Mouse (Mus musculus) adrenal gland, postnatal 25 days (tissue): ENCODE measurements around the gene Mov10l1. TPM values are rescaled to one million over a fixed set of nuclear protein-coding genes. Genes with fewer than 3 reads are reported as not detected.

Source experiments
- DNase-seq: peaks from one replicate; pipeline ENCODE4 v3.0.0; 2021; ENCODE audit warnings: mixed read lengths
- total RNA-seq: library from RNA; stranded (reverse); gene quantifications from 2 replicates; pipeline ENCODE4 v1.2.3, GENCODE M21; 2021

The Mov10l1 gene
- total RNA-seq, 1 experiment from 2014 or later: not detected

DNA sequence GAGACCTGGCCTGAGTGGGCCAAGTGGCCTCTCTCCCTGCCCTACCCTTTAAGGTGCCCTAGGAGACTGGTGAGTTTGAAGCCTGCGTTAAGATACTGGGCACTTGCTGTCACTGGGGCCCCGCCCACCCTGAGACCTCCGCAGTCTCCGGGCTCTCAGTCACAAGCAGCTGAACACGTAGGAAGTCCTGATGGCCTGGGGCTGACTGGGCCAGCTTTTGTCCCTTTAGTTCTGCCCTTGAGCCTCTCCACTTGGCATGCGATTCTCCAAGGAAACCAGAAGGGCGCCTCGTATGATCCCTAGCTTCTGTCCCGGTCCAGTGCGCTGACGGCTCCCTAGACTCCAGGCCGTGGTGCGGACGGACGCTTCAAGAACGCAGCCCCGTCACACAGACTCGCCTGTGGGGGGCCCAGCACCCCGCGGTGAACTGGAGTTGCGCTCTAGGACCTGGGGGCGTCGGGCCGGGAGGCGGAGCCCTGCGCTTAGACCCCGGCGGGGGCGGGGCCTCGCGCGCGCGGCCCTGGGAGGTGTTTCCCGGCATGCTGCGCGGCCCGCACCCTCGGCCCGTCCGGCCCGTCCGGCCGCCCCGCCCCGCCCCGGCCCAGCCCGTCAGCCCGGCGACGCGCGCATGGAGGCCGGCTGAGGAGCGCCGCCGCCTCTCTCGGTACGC lies 92.9 kb downstream of the Mov10l1 start:
- DNase-seq: peak; percentile 93

DNA sequence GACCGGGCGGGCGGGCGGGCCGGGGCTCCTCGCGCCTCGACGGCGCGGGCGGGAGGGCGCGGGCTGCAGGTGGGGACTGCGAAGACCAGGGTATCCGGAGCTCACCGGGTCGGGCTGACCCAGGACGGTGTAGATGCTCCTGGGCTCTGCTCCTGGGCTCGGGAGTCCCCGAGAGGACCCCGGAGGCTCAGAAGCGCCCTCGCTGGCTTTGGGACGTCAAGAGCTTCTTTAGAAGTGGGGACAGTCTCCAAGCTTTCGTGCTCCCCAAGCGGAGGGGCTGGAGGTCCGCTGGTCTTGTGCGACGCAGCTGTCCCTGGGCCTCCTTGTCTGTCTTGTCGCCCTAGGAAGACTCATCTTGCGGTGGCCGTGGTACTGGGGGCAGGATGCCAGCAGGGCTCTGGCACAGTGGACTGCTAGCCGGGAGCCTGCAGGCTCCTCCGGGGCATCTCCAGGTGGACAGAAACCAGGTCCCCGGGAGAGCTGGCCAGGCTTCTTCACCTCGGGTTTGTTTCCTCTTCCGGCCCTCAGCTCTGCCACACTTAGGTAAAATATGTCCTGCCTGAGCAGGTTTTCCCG lies 93.5 kb downstream of the Mov10l1 start:
- DNase-seq: peak; percentile 69

DNA sequence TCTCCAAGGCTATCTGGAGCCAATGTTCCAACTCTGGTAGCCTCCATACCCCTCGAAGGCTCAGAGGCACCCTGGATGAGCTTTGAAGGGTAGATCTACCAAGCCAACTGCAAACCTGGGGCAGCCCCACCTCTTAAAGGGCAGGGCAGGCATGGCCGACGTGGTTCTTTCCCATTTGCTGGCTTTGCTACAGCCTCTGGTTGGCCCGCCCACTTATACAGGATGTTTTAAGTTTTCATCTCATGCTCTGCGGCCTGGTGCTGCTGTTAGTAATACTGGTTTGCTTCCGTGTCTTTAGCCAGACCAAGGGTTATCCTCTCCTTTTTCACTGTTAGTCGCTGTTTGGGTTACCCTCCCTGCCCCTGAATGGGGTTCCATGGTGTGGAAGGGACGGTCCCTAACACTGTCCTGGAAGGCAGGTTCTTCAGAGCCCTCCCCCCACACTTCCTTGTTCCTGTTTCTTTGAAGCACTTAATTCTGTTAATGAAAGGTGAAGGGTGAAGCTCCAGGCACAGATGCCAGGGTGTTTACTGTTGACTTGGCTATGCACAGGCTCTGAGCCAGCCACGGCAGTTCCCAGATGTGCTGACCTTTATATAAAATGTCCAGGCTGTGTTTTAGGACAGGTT lies 95.6 kb downstream of the Mov10l1 start:
- peak; percentile 45 for DNase-seq

DNA sequence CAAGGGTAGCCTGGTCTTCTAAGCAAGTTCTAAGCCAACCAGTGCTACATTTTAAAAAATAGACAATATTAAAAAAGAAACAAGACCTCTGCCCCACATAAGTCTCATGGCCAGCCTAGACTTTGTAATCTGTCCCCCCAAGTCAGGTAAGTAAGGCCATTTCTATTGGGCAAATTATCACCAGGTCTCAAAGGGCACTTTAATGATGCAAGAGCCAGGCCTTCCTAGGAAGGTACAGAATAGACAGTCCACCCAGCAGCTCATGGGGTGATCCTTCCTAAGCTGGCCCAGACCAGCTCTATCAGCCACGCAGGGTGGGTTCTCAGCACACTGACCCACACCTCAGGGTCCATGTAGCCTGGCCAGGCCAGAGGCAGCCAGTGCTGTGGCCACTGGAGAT lies 101.2 kb downstream of the Mov10l1 start:
- DNase-seq: no peak

DNA sequence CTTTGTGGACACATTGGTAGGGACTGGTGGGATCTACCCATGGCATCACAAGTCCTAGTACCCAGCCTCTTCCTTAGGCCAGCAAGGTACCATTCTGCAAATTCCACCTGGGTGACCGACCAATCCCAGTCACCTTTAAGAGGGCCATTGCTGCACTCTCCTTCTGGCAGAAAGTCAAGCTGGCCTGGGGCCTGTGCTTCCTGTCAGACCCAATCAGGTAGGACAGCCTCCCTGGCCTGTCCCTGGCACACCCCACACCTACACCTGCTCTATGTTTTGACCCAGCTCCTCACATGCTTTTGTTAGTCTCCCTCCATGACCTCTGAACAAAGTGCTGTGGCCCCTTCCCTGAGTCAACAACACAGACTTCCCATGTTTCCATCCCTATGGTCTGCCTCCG lies 102.1 kb downstream of the Mov10l1 start:
- DNase-seq: no peak

DNA sequence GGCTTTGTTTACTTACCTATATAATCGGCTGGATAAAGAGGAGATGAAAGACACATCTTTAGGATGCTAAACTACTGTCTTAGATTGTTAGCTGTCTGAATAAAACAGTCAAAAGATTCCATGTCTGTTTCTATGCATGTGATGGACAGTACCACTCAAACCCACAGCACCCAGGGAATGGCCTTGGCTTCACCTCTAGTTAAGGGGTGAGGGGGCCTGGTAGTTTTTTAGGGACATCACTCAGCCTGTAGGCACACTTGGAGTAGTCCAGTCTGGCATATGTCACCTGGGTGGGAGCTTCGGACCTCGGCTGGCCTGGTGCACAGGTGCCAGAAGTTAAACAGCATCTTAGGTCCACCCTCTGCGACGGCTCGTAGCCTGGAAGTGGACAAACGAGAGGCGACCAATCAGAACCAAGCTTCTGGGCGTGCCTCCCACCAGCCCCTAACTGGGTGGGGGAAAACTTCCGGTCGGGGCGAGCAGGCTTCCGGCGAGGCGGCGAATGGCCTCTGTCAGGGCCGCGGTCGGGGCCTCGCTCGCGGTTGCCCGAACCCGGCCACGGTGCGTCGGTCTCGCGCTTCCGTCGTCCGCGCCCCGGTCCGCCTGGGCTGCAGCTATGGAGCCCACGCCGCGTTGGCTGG lies 106.0 kb downstream of the Mov10l1 start, which contains the start of gene Selenoo:
TSS of gene Selenoo (plus strand) at position 478 of the 641 bp plus-strand sequence.
- peak; percentile 92 for DNase-seq

DNA sequence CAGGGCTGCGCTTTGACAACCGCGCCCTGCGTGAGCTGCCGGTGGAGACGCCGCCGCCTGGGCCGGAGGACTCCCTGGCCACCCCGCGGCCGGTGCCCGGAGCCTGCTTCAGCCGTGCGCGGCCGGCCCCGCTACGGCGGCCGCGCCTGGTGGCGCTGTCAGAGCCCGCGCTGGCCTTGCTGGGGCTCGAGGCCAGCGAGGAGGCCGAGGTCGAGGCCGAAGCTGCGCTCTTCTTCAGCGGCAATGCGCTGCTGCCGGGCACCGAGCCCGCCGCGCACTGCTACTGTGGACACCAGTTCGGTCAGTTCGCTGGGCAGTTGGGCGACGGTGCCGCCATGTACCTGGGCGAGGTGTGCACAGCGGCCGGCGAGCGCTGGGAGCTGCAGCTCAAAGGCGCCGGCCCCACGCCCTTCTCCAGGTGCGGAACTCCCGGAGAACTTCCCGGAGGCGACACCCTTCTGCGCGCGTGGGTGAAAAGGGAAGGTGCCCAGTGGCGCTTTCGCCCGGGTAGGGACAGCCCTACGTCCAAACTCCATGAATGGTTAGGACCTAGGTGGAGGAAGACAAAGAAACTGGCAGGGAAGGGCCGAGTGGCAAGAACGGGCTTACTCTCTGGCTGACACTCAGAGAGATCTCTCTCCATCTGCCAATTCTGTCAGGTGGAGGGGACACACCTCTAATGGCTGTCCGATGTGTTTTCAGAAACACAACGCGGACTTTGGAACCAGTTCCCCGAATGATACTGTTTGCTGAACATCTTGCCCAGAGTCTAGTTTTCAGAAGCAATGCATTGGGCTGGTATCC lies 106.7 kb downstream of the Mov10l1 start:
- no peak for DNase-seq

DNA sequence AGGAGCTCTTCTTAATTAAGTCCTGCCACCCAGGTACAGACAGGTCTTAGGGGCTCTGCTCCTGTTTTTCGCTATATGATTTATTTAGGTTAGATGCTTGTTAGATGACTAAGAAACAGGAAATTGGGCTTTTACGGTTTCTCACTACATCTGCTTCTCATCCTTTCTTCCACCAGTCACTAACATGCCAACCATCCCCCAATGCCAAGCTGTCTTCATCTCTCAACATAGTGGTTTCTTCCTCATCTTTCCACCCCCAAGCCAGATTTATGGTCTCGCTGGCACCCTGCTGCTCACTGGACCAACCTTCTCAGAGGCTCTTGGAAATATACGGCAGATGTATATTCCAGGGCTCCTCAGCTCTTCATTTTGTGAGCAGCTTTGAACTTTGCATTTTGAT lies 108.0 kb downstream of the Mov10l1 start:
- DNase-seq: no peak

DNA sequence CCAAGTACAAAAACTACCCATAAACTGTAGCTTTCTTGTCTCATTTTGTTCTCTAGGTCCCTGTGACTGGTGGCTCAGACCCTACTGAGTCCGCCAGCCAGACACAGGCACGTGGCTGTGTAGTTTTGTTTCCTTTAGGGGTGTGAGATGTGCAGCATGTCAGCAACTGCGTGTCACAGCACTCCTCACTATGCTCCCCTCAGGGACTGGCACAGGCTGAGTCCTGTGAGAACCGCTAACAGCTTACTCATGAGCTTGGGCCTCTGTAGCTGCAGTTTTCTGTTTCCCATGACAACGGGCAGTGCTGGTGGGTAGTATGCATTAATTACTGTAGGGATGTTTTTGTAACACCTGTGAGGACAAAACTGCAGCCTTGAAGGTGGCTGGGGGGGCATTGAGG lies 109.5 kb downstream of the Mov10l1 start:
- DNase-seq: no peak

DNA sequence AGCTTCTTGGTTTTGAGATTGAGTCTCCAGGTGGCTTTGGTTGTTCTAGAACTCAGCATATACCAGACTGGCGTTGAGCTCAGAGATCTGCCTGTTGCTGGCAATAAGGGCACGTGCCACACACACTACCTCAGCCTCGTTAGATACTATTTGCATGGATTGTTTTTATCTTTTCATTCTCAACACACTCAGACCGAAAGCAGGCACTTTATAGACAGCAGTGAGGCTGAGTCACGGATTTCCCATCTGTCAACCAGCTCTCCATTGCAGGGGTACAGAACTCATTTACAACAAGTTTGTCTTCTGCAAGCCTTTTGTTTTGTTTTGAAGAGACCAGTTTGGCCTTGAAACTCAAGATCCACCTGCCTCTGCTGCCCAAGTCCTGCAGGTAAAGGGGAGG lies 114.7 kb downstream of the Mov10l1 start:
- no peak for DNase-seq

DNA sequence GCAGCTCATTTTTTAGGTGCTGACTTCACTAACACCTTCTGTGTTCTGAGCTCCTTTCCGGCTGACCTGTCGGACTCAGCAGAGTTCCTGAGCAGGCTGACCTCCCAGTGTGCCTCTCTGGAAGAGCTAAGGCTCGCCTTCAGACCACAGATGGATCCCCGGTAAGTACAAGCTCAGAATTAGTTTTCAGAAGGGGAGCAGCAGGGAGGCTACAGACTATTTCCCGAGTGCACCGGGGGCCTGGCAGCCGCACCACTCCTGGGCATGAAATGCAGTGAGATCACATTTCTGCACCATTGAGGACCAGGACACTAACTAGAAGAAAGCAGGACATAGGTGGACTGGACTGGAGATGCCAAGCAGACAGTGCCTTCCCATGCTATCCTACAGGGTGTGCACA lies 115.9 kb downstream of the Mov10l1 start:
- no peak for DNase-seq

DNA sequence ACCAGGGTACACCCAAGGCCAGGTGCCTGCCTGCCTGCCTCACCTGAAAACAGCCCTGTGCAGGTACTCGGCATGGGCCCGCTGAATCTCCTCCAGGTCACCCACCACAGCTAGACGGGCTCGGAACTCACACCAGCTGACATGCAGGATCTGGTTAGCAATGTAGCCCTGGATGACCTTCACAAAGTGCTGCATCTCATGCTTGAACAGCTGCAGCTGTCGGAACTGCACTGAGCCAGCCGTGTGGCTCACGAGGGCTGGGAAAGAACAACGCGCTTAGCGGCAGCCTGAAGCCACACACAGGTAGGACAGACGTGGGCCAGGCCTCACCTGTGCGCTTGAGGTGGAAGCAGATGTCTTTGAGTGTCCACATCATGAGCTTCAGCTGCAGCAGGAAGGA lies 118.1 kb downstream of the Mov10l1 start:
- no peak for DNase-seq

DNA sequence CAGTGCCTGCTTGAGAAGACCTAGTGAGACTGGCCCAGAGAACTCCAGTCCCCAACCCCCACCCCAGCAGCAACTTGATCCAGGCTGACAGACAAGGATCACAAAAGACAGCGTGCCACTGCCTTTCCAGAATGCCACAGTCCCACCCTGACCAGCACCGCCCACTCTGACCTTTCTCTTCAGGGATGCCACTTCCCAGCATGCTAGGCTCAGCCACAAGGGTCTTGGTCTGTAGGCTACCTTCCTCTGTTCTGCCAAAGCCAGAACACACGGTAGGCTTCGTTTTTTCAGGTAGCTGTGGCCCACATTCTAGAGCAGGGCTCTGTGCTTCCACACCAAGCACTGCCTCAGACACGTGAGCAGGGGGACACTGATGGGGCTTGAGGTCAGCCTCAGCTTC lies 119.9 kb downstream of the Mov10l1 start:
- no peak for DNase-seq

DNA sequence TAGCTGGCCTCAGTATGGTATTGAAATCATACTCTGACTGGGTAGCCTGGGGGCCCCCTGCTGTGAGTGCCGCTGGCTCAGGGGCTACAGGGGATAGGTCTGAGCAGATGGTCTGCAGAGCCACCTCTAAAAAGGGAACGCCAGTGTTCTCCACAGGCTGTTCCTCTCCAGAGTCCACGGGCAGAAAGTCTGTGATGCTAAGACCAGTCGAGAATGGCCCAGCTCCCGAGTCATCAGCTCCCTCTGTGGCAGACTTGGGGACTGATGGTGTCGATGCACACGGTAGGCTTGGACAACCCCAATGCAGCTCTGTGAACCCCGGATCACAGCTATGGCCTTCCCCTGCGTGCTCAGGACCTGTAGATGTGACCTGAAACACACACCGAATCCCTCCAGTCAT lies 121.2 kb downstream of the Mov10l1 start:
- DNase-seq: no peak

DNA sequence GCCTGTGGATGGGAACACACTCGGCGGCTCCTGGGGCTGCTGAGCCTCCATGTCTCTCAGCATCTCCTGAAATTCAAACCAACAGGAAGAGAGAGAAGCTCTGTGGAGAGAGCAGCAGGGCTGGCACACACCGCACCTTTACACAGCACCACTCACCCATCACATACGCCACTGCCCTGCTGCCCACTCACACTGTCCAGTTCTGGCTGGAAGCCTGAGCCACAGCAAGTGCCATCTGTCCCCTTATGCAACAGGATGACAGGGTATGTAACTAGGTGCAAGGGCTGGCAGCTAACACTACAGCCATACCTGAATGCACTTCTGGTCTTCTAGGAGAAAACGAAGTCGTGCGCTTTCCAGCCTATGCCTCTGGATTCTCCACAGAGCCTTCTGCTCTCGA lies 121.7 kb downstream of the Mov10l1 start:
- no peak for DNase-seq

Other genes with a start within 250 kb of the Mov10l1 start
- gene Brd1, start 248.7 kb upstream of the Mov10l1 start, total RNA-seq: 51.6 and 68.7 TPM in 2 replicates
- 11.6 and 14.5 TPM in 2 replicates for gene Zbed4, start 231.2 kb upstream of the Mov10l1 start, total RNA-seq
- gene Alg12, start 163.6 kb upstream of the Mov10l1 start, total RNA-seq: 13.7 and 16.3 TPM in 2 replicates
- gene Creld2, start 163.3 kb upstream of the Mov10l1 start, total RNA-seq: 35.1 and 37.8 TPM in 2 replicates
- gene Pim3, start 120.7 kb upstream of the Mov10l1 start, total RNA-seq: 71.8 and 89.5 TPM in 2 replicates
- not detected in 2 replicates for gene Ttll8, start 28.5 kb upstream of the Mov10l1 start, total RNA-seq
- gene Mlc1, start 3.9 kb upstream of the Mov10l1 start, total RNA-seq: not detected in 2 replicates
- gene Panx2, start 76.8 kb downstream of the Mov10l1 start, total RNA-seq: 0.81 and 1.6 TPM in 2 replicates
- gene Trabd, start 92.2 kb downstream of the Mov10l1 start, total RNA-seq: 39.0 and 43.6 TPM in 2 replicates
- gene Selenoo, start 106.2 kb downstream of the Mov10l1 start, total RNA-seq: 41.8 and 50.2 TPM in 2 replicates
- gene Tubgcp6, start 140.2 kb downstream of the Mov10l1 start, total RNA-seq: 18.1 and 25.9 TPM in 2 replicates
- 14.5 and 19.6 TPM in 2 replicates for gene Hdac10, start 145.8 kb downstream of the Mov10l1 start, total RNA-seq
- 8.1 and 11.3 TPM in 2 replicates for gene Mapk12, start 157.8 kb downstream of the Mov10l1 start, total RNA-seq
- 4.1 and 6.1 TPM in 2 replicates for gene Mapk11, start 166.7 kb downstream of the Mov10l1 start, total RNA-seq
- gene Plxnb2, start 197.9 kb downstream of the Mov10l1 start, total RNA-seq: 121 and 144 TPM in 2 replicates
- gene Dennd6b, start 213.6 kb downstream of the Mov10l1 start, total RNA-seq: 5.7 and 9.1 TPM in 2 replicates
- gene Ppp6r2, start 228.6 kb downstream of the Mov10l1 start, total RNA-seq: 43.3 and 45.8 TPM in 2 replicates